Mouse (Mus musculus): ENCODE data around the gene Slc25a26. TPM values are rescaled to one million over a fixed set of nuclear protein-coding genes. Genes with fewer than 3 reads are reported as not detected.

Slc25a26 gene
- polyA plus RNA-seq, 1 experiment from 2014 or later, result 12.5 TPM

DNA sequence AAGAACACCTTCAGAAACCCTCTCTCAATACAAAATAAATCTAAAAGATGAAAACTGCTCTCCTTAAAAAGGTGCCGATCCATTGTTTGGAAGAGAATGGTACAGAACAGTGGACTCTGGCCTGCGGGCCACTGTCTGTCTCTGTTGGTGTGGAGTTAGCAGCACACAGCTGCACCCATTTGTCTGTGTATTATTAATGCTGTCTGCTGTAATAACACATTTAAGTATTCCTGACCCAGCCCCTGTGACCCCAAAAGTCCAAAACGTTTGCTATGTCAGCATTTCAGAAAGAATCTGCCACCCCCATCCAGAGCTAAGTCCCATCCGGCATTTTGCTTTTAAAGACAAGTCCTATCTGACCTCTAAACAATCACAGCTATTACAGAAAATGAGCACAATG lies 115.8 kb downstream of the Slc25a26 start:
- Histone ChIP-seq H3K36me3 (ENCODE audit: insufficient read depth, low read length) (peaks cover 18% of the 10 kb centered on the region), H3K9me3 (replicated peaks; ENCODE audit: low read length) (no peaks in the 10 kb centered on the region), H3K4me1 (replicated peaks; ENCODE audit: insufficient read depth, low read length) (0 out of 2 replicates have a peak, but pooled peaks cover 3% of the 10 kb centered on the region), H3K9ac (ENCODE audit: low read depth, low read length) (no peak overlapping the region), H3K27me3 (ENCODE audit: insufficient read depth, low read length) (no peaks in the 10 kb centered on the region), H3K4me2 (ENCODE audit: low read length) (no peak overlapping the region), H3K27ac (no peak overlapping the region), H3K4me3 (replicated peaks; ENCODE audit: low read depth, low read length) (no peak overlapping the region)
- TF ChIP-seq CTCF (IDR thresholded peaks at IDR 0.05; ENCODE audit: low read depth), result no peak
- WGBS, result 63% methylated on average over 4 of the region's 4 CpGs
- DNase-seq (ENCODE audit: low spot score) (no peak), ATAC-seq (replicated peaks; ENCODE audit: low FRiP score, low read depth) (no peak)

- WGBS, result 74% methylated on average over 5 of the region's 5 CpGs
- Histone ChIP-seq H3K9me3 (replicated peaks; ENCODE audit: low read length) (no peaks in the 10 kb centered on the region), H3K27me3 (ENCODE audit: insufficient read depth, low read length) (no peaks in the 10 kb centered on the region), H3K4me3 (replicated peaks; ENCODE audit: low read depth, low read length) (no peak overlapping the region), H3K9ac (ENCODE audit: low read depth, low read length) (no peak overlapping the region), H3K27ac (no peak overlapping the region), H3K4me1 (replicated peaks; ENCODE audit: insufficient read depth, low read length) (0 out of 2 replicates have a peak, but pooled peaks cover 3% of the 10 kb centered on the region), H3K4me2 (ENCODE audit: low read length) (no peak overlapping the region), H3K36me3 (ENCODE audit: insufficient read depth, low read length) (peaks cover 23% of the 10 kb centered on the region; the same call in 1 of the 2 replicates)
- no peak for DNase-seq (ENCODE audit: low spot score)
- TF ChIP-seq CTCF (IDR thresholded peaks at IDR 0.05; ENCODE audit: low read depth), result no peak
- ATAC-seq (replicated peaks; ENCODE audit: low FRiP score, low read depth), result no peak
Observed at GRCm38 (mm10) chr6:94618671-94619070, 118.5 kb downstream of the Slc25a26 start.

GRCm38 (mm10) chr6:94620287-94620686 lies 120.2 kb downstream of the Slc25a26 start:
- H3K4me3 ChIP-seq (replicated peaks; ENCODE audit: low read depth, low read length), result no peak overlapping the region
- H3K4me1 ChIP-seq (replicated peaks; ENCODE audit: insufficient read depth, low read length), result no peaks in the 10 kb centered on the region
- no peak for ATAC-seq (replicated peaks; ENCODE audit: low FRiP score, low read depth)
- H3K9me3 ChIP-seq (replicated peaks; ENCODE audit: low read length), result no peaks in the 10 kb centered on the region
- H3K4me2 ChIP-seq (ENCODE audit: low read length), result no peak overlapping the region
- no peak for DNase-seq (ENCODE audit: low spot score)
- H3K9ac ChIP-seq (ENCODE audit: low read depth, low read length), result no peak overlapping the region
- TF ChIP-seq CTCF (IDR thresholded peaks at IDR 0.05; ENCODE audit: low read depth), result no peak
- no peak overlapping the region for H3K27ac ChIP-seq
- H3K36me3 ChIP-seq (ENCODE audit: insufficient read depth, low read length), result peaks cover 23% of the 10 kb centered on the region; the same call in 1 of the 2 replicates
- no peaks in the 10 kb centered on the region for H3K27me3 ChIP-seq (ENCODE audit: insufficient read depth, low read length)
- 86% methylated on average over 6 of the region's 6 CpGs for WGBS

- peaks cover 23% of the 10 kb centered on the region; the same call in 1 of the 2 replicates for H3K36me3 ChIP-seq (ENCODE audit: insufficient read depth, low read length)
- no peaks in the 10 kb centered on the region for H3K27me3 ChIP-seq (ENCODE audit: insufficient read depth, low read length)
- ATAC-seq (replicated peaks; ENCODE audit: low FRiP score, low read depth), result no peak
- no peaks in the 10 kb centered on the region for H3K4me1 ChIP-seq (replicated peaks; ENCODE audit: insufficient read depth, low read length)
- H3K4me3 ChIP-seq (replicated peaks; ENCODE audit: low read depth, low read length), result no peak overlapping the region
- 78% methylated on average over 9 of the region's 9 CpGs for WGBS
- H3K27ac ChIP-seq, result no peak overlapping the region
- TF ChIP-seq CTCF (IDR thresholded peaks at IDR 0.05; ENCODE audit: low read depth), result no peak
- DNase-seq (ENCODE audit: low spot score), result no peak
- H3K4me2 ChIP-seq (ENCODE audit: low read length), result no peak overlapping the region
- H3K9me3 ChIP-seq (replicated peaks; ENCODE audit: low read length), result no peaks in the 10 kb centered on the region
- no peak overlapping the region for H3K9ac ChIP-seq (ENCODE audit: low read depth, low read length)
Observed at GRCm38 (mm10) chr6:94620801-94621301, 120.7 kb downstream of the Slc25a26 start.

DNA sequence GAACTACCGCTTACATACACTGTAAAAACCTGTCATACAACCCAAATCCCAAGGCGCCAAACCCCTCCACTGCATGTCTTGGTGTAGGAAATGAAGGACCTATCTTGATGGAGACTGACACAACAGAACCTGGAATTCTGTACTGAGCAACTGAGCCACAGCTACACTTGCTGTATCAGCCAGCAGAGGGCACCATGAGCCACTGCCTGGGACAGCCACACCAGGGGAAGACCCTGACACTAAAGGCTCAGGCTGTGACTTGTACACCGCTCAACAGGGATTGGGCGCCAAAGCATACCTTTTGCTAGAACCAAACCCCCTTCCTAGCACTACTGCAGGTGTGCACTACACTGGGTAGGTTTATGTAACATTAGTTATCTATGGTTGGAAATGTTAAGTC lies 122.9 kb downstream of the Slc25a26 start:
- H3K9ac ChIP-seq (ENCODE audit: low read depth, low read length), result no peak overlapping the region
- H3K4me1 ChIP-seq (replicated peaks; ENCODE audit: insufficient read depth, low read length), result no peaks in the 10 kb centered on the region
- no peak overlapping the region for H3K4me3 ChIP-seq (replicated peaks; ENCODE audit: low read depth, low read length)
- DNase-seq (ENCODE audit: low spot score), result peak; percentile 83
- WGBS, result 80% methylated on average over 4 of the region's 4 CpGs
- ATAC-seq (replicated peaks; ENCODE audit: low FRiP score, low read depth), result 0 out of 2 replicates have a peak, but pooled peaks have one; percentile 43
- H3K36me3 ChIP-seq (ENCODE audit: insufficient read depth, low read length), result peaks cover 15% of the 10 kb centered on the region; the same call in 1 of the 2 replicates
- peak; percentile 93 for TF ChIP-seq CTCF (IDR thresholded peaks at IDR 0.05; ENCODE audit: low read depth)
- no peak overlapping the region for H3K27ac ChIP-seq
- no peak overlapping the region for H3K4me2 ChIP-seq (ENCODE audit: low read length)
- H3K9me3 ChIP-seq (replicated peaks; ENCODE audit: low read length), result no peaks in the 10 kb centered on the region
- no peaks in the 10 kb centered on the region for H3K27me3 ChIP-seq (ENCODE audit: insufficient read depth, low read length)

- WGBS, result 92% methylated on average over 5 of the region's 5 CpGs
- no peak for TF ChIP-seq CTCF (IDR thresholded peaks at IDR 0.05; ENCODE audit: low read depth)
- H3K4me3 ChIP-seq (replicated peaks; ENCODE audit: low read depth, low read length), result no peak overlapping the region
- no peaks in the 10 kb centered on the region for H3K27me3 ChIP-seq (ENCODE audit: insufficient read depth, low read length)
- no peaks in the 10 kb centered on the region for H3K4me1 ChIP-seq (replicated peaks; ENCODE audit: insufficient read depth, low read length)
- ATAC-seq (replicated peaks; ENCODE audit: low FRiP score, low read depth) (no peak), DNase-seq (ENCODE audit: low spot score) (no peak)
- H3K36me3 ChIP-seq (ENCODE audit: insufficient read depth, low read length), result peaks cover 13% of the 10 kb centered on the region; the same call in 1 of the 2 replicates
- no peak overlapping the region for H3K27ac ChIP-seq
- H3K9me3 ChIP-seq (replicated peaks; ENCODE audit: low read length), result no peaks in the 10 kb centered on the region
- H3K4me2 ChIP-seq (ENCODE audit: low read length), result no peak overlapping the region
- H3K9ac ChIP-seq (ENCODE audit: low read depth, low read length), result no peak overlapping the region
Observed at GRCm38 (mm10) chr6:94624543-94624942, 124.4 kb downstream of the Slc25a26 start.

DNA sequence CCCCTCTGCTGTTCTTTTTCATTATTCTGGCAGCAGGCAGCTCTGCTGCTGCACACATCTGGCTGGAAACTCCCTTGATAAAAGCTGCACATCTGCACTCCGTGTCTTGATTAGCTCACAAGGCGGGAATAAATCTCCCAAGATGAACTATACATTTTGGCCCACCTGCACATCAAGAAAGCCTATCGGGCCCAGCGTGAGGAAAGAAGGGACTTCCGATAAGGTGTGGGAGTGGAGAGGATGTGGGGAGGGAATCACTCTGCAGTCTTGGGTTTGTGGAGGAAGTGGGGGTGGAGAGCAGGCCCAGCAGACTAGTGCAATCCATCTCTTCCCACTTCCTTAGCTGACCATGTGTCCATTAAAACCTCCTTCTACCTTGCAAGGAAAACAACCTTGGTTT lies 125.8 kb downstream of the Slc25a26 start:
- no peak overlapping the region for H3K9ac ChIP-seq (ENCODE audit: low read depth, low read length)
- no peaks in the 10 kb centered on the region for H3K4me1 ChIP-seq (replicated peaks; ENCODE audit: insufficient read depth, low read length)

More for the DNA sequence above, 125.8 kb downstream of the Slc25a26 start:
- Histone ChIP-seq H3K9me3 (replicated peaks; ENCODE audit: low read length) (no peaks in the 10 kb centered on the region), H3K27me3 (ENCODE audit: insufficient read depth, low read length) (no peaks in the 10 kb centered on the region), H3K36me3 (ENCODE audit: insufficient read depth, low read length) (peaks cover 13% of the 10 kb centered on the region; the same call in 1 of the 2 replicates), H3K4me3 (replicated peaks; ENCODE audit: low read depth, low read length) (no peak overlapping the region), H3K4me2 (ENCODE audit: low read length) (no peak overlapping the region), H3K27ac (no peak overlapping the region)
- ATAC-seq (replicated peaks; ENCODE audit: low FRiP score, low read depth) (no peak), DNase-seq (ENCODE audit: low spot score) (peak; percentile 45)
- WGBS, result 36% methylated on average over 5 of the region's 5 CpGs
- TF ChIP-seq CTCF (IDR thresholded peaks at IDR 0.05; ENCODE audit: low read depth), result no peak
